Mouse (Mus musculus) heart, embryonic 16.5 days (tissue): ENCODE results near the gene Clk2. TPM values are rescaled to one million over a fixed set of nuclear protein-coding genes. Genes with fewer than 3 reads are reported as not detected.

Source experiments
- ATAC-seq: fragments of 200-750 bp; cut with Nextera tagmentation; replicated peaks from 2 replicates; pipeline ENCODE4 v1.8.0; 2017; ENCODE audit warnings: moderate number of reproducible peaks; ENCODE audit not compliant: insufficient read depth, low FRiP score; ENCODE audit errors: extremely low read depth
- H3K27ac ChIP-seq: fragments of 300-500 bp; sonication (generic); 2 replicates; pipeline ENCODE4 v1.5.1; 2014; ENCODE audit warnings: mild to moderate bottlenecking, low read length, control low read depth, moderate library complexity
- H3K27me3 ChIP-seq: fragments of 300-500 bp; sonication (generic); 2 replicates; pipeline ENCODE4 v1.6.1; 2014; ENCODE audit warnings: low read length, mixed read lengths; ENCODE audit not compliant: control insufficient read depth, insufficient read depth
- H3K36me3 ChIP-seq: fragments of 300-500 bp; sonication (generic); 2 replicates; pipeline ENCODE4 v1.6.1; 2014; ENCODE audit not compliant: control insufficient read depth, insufficient read depth
- H3K4me1 ChIP-seq: fragments of 300-500 bp; sonication (generic); 2 replicates; pipeline ENCODE4 v1.6.1; 2014; ENCODE audit warnings: low read length, mixed read lengths; ENCODE audit not compliant: control insufficient read depth, insufficient read depth
- H3K4me2 ChIP-seq: fragments of 300-500 bp; sonication (generic); 2 replicates; pipeline ENCODE4 v1.6.1; 2014; ENCODE audit warnings: low read depth, mild to moderate bottlenecking, control low read depth, low read length
- H3K4me3 ChIP-seq: fragments of 300-500 bp; sonication (generic); 2 replicates; pipeline ENCODE4 v1.5.1; 2014; ENCODE audit warnings: mild to moderate bottlenecking, control low read depth, low read length
- H3K9ac ChIP-seq: fragments of 300-500 bp; sonication (generic); 2 replicates; pipeline ENCODE4 v1.6.1; 2014; ENCODE audit warnings: low read length, control low read depth
- H3K9me3 ChIP-seq: fragments of 300-500 bp; sonication (generic); replicated peaks from 2 replicates; pipeline ENCODE4 v1.6.1; 2016; ENCODE audit warnings: low read length; ENCODE audit not compliant: control insufficient read depth
- WGBS: fragments of 180-500 bp; shearing (Covaris S2); extraction: QIAGEN DNeasy Blood & Tissue Kit; methylation state at CpG from one replicate; pipeline ENCODE4 v1.1.7; 2014; 5-methylcytosine and 5-hydroxymethylcytosine counted together
- polyA plus RNA-seq: library from polyadenylated mRNA; unstranded; fragments of >200 nt; fragmentation: Nextera tagmentation; extraction: Ambion mirVana; gene quantifications from 2 replicates; pipeline ENCODE4 v1.2.1, GENCODE M21; 2015

Clk2 gene
- polyA plus RNA-seq, 1 experiment from 2014 or later = 17.9 TPM

DNA sequence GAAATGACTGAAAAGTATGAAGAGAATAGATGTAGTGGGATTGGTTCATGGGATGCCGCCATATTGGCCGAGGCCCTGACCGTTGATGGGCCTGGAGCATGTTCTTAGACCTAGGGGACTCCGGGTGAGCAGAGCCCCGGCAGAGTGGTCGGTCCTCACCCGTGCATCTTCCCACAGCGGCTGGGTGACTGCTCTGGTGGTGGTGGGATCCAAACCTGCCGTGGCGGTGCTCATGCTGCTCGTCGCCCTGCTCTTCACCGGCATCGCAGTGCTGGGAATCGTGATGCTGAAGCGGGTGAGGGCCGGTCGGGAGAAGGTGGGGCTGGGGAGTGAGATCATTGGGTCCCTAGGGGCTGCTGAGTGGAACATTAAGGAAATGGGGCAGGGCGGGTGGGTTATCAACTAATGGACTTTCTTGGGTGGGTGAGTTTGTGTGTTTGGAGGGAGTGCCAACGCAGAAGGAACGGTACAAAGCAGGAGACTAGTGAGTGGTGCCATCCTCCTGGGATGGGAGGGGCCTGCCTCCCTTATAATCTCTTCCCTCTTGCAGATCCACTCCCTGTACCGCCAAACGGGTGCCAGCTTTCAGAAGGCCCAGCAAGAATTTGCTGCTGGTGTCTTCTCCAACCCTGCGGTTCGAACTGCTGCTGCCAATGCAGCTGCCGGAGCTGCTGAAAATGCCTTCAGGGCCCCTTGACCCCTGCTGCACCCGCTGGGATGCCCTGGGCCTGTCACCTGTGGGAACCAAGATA is 17.3 kb downstream of the Clk2 start:
- ATAC-seq = no peak
- Histone ChIP-seq H3K9me3 (no peaks in the 10 kb centered on the region), H3K4me2 (no peak overlapping the region), H3K27ac (peak overlapping the region; percentile 20; the same call in 1 of the 2 replicates), H3K9ac (no peak overlapping the region), H3K27me3 (no peaks in the 10 kb centered on the region), H3K4me1 (peaks cover 25% of the 10 kb centered on the region), H3K36me3 (peaks cover 27% of the 10 kb centered on the region; the same call in 1 of the 2 replicates), H3K4me3 (no peak overlapping the region)
- 89% methylated on average over 27 of the region's 27 CpGs for WGBS

DNA sequence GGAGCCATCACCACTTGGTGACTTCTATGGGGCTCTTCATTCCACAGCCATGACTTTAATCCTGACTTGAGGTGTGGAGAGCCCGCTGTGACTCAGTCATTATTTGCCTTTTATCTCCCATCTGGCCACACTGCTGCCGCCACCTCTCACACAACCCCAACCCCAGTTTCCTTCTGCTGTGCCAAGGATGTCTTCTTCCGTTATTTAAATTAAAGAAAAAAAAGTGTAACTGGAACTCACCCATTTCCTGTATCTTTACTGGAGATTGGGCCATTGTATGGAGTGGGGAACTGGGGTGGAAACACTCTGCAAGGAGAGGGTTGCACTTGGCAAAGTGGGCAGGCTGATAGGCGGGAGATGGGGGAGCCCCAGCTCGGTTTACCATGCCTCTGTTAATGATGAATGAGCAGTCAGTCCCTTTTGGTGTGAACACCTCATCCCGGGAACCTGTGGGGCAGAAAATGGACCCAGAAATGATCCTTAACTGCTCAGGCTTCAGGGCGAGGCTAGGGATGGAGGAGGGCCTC is 18.0 kb downstream of the Clk2 start:
- ATAC-seq = no peak
- WGBS = 38% methylated on average over 7 of the region's 7 CpGs
- no peaks in the 10 kb centered on the region for H3K9me3 ChIP-seq
- H3K27me3 ChIP-seq = no peaks in the 10 kb centered on the region
- H3K36me3 ChIP-seq = peaks cover 27% of the 10 kb centered on the region; the same call in 1 of the 2 replicates
- H3K4me2 ChIP-seq = peak overlapping the region; percentile 99
- H3K4me1 ChIP-seq = peaks cover 25% of the 10 kb centered on the region
- H3K4me3 ChIP-seq = peak overlapping the region; percentile 85
- no peak overlapping the region for H3K9ac ChIP-seq
- H3K27ac ChIP-seq = peak overlapping the region; percentile 20; the same call in 1 of the 2 replicates

DNA sequence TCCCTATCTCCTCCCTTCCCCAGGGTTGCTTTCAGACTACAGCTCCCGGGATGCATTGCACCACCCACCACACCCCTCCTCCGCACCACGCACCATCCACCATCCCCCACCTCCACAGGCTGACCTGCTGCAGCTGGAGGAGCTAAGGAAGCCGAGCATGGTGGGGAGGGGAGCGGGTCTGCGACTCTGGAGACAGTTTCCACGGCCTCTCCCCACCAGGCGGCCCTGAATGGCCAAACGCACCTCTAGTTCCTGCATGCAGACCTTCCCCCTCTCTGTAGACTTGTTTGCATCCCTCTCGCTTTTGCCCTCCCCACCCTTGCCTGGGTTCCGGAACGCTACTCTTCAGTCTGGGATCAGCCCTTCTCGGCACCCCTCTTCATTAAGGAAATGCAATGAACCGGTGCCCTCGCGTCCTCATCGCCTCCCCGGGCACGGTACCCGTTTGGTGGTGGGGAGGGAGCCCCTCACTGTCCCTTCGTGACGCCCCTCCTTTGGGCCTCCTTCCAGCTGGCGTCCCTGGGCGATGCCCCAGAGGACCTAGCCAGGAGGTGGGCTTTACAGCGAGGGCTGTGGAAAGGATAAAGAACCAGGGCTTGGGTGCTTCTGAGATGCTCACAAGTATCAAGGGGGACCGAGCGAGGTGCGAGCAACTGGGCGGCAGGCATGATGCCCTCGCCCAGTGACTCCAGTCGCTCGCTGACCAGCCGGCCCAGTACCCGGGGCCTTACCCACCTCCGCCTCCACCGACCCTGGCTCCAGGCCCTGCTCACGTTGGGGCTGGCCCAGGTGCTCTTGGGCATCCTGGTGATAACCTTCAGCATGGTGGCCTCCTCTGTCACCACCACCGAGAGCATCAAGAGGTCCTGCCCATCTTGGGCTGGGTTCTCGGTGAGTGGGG is 18.7 kb downstream of the Clk2 start, which contains the start of gene Fam189b:
TSS of gene Fam189b (plus strand) at position 86 of the 901 bp plus-strand sequence.
- ATAC-seq = peak; percentile 93
- peak within 1 kb of the TSS; percentile 76 for H3K27ac ChIP-seq
- H3K27me3 ChIP-seq = no peaks in the 10 kb centered on the region
- H3K4me3 ChIP-seq = peak within 1 kb of the TSS; percentile 85
- 5% methylated on average over 39 of the region's 39 CpGs for WGBS
- H3K9ac ChIP-seq = peak within 1 kb of the TSS; percentile 90
- peaks cover 22% of the 10 kb centered on the region for H3K4me1 ChIP-seq
- no peaks in the 10 kb centered on the region for H3K9me3 ChIP-seq
- H3K36me3 ChIP-seq = peaks cover 27% of the 10 kb centered on the region; the same call in 1 of the 2 replicates
- H3K4me2 ChIP-seq = peak within 1 kb of the TSS; percentile 99

DNA sequence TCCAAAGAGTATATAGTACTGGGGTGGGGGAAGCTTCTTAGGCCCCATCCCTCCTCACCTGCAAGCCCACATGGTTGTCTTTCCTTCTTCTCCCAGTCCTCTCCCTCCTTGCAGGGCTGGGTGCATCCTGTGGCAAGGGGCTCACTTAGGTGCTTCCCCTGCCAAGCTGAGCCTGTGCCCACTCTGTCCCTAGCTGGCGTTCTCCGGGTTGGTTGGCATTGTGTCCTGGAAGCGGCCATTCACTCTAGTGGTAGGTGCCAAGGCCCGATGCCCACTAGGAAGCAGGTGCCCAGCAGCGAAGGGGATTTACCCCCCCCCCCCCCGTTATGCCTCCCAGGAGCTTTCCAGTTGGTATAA is 19.3 kb downstream of the Clk2 start:
- no peak for ATAC-seq
- peaks cover 16% of the 10 kb centered on the region for H3K4me1 ChIP-seq
- WGBS = 81% methylated on average over 6 of the region's 6 CpGs
- H3K4me3 ChIP-seq = peak overlapping the region; percentile 85
- H3K4me2 ChIP-seq = peak overlapping the region; percentile 99
- no peak overlapping the region for H3K27ac ChIP-seq
- H3K9me3 ChIP-seq = no peaks in the 10 kb centered on the region
- H3K9ac ChIP-seq = peak overlapping the region; percentile 90
- H3K36me3 ChIP-seq = peaks cover 27% of the 10 kb centered on the region; the same call in 1 of the 2 replicates
- H3K27me3 ChIP-seq = no peaks in the 10 kb centered on the region

DNA sequence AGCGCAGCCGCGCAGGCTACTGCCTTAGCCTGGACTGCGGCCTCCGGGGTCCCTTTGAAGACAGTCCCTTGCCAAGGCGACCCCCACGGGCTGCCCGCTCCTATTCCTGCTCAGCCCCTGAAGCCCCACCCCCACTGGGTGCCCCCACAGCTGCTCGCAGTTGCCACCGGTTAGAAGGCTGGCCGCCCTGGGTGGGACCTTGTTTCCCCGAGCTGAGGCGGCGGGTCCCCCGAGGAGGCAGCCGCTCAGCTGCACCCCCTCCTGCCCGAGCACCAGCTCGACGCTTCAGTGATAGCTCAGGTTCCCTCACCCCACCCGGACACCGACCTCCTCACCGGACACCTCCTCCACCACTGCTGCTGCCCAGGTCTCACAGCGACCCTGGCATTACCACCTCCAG is 22.6 kb downstream of the Clk2 start:
- ATAC-seq = no peak
- Histone ChIP-seq H3K4me3 (peak overlapping the region; percentile 4; the same call in 1 of the 2 replicates), H3K9ac (0 out of 2 replicates have a peak overlapping the region, but pooled peaks have one; percentile 37), H3K36me3 (0 out of 2 replicates have a peak, but pooled peaks cover 2% of the 10 kb centered on the region), H3K27ac (no peak overlapping the region), H3K4me2 (peak overlapping the region; percentile 25; the same call in 1 of the 2 replicates), H3K9me3 (no peaks in the 10 kb centered on the region), H3K4me1 (peaks cover 16% of the 10 kb centered on the region), H3K27me3 (no peaks in the 10 kb centered on the region)
- 44% methylated on average over 23 of the region's 23 CpGs for WGBS

DNA sequence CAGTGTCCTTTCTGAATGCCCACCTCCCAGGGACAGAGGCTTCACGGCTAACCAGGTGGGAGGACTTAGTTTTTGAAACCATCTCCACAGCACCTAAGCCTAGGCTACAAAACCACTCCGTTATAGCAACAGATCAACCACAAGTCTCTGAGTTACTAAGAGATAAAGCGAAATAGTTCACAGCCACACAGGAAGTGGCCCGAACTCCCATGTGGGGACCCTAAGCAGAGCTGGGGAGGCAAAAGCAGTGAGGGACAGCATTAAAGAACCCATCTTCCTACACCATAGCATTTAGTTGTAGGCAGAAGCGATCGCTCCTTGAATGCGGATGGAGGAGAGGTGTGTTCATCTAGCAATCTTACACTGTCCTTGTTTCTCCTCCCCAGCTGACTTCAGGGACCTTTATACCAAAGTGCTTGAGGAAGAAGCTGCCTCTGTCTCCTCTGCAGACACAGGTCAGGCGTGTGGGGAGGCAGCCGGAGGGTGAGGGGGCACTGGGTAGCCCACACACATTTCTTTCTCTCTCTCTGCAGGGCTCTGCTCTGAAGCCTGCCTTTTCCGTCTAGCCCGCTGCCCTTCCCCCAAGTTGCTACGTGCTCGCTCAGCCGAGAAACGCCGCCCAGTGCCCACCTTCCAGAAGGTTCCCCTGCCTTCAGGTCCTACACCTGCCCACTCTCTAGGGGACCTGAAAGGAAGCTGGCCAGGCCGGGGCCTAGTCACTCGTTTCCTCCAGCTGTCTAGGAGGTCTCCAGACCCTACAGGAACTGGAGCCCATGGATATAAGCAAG is 23.3 kb downstream of the Clk2 start:
- peak overlapping the region; percentile 25 for H3K4me2 ChIP-seq
- WGBS = 77% methylated on average over 18 of the region's 18 CpGs
- peaks cover 11% of the 10 kb centered on the region for H3K4me1 ChIP-seq
- H3K27ac ChIP-seq = peak overlapping the region; percentile 34; the same call in 1 of the 2 replicates
- ATAC-seq = no peak
- no peaks in the 10 kb centered on the region for H3K9me3 ChIP-seq
- no peaks in the 10 kb centered on the region for H3K36me3 ChIP-seq
- peak overlapping the region; percentile 14; the same call in 1 of the 2 replicates for H3K4me3 ChIP-seq
- no peaks in the 10 kb centered on the region for H3K27me3 ChIP-seq
- 0 out of 2 replicates have a peak overlapping the region, but pooled peaks have one; percentile 37 for H3K9ac ChIP-seq

DNA sequence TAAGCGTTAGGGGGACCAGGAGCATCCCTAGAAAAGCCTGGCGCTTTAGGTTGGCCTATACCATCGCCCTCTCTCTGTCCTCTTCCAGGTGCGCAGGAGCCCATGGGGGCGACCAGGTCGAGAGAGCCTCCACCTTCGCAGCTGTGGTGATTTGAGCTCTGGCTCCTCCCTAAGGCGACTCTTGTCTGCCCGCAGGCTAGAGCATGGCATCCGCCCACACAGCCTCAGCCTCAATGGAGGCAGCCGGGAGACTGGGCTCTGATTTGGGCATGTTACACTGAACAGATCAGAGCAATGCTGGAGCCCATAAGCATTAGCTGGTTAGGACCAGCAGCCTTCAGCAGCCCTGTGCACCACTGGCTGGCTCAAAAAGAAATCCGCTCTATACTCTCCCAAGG is 23.9 kb downstream of the Clk2 start:
- H3K27ac ChIP-seq = peak overlapping the region; percentile 34; the same call in 1 of the 2 replicates
- H3K27me3 ChIP-seq = no peaks in the 10 kb centered on the region
- peak overlapping the region; percentile 14; the same call in 1 of the 2 replicates for H3K4me3 ChIP-seq
- peaks cover 9% of the 10 kb centered on the region for H3K4me1 ChIP-seq
- H3K4me2 ChIP-seq = no peak overlapping the region; the same call in 1 of the 2 replicates
- ATAC-seq = 0 out of 2 replicates have a peak, but pooled peaks have one; percentile 9
- H3K36me3 ChIP-seq = no peaks in the 10 kb centered on the region
- no peaks in the 10 kb centered on the region for H3K9me3 ChIP-seq
- WGBS = 60% methylated on average over 12 of the region's 12 CpGs
- no peak overlapping the region for H3K9ac ChIP-seq

DNA sequence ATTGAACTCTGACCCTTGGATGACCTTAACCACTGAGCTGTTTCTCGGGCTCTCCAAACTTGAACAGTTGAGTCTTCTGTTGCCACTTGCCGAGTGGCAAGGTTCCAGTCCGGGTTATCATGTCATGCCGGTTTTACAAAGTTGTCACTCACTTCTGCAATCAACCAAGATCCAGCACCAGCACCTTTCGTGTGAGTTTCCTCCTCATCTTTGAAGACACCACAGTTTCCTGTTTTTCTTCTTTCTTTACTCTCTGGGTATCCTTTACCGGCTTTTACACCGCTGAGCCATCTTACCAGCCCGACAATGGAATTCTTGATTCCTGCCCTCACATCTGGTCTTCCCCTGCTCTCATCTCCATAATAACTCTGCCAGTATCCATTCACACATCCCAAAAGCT is 25.8 kb downstream of the Clk2 start:
- H3K9me3 ChIP-seq = no peaks in the 10 kb centered on the region
- no peak overlapping the region for H3K4me3 ChIP-seq
- no peak overlapping the region for H3K9ac ChIP-seq
- peaks cover under 1% of the 10 kb centered on the region; the same call in 1 of the 2 replicates for H3K4me1 ChIP-seq
- no peaks in the 10 kb centered on the region for H3K27me3 ChIP-seq
- 65% methylated on average over 8 of the region's 8 CpGs for WGBS
- no peaks in the 10 kb centered on the region for H3K36me3 ChIP-seq
- no peak overlapping the region for H3K27ac ChIP-seq
- no peak overlapping the region for H3K4me2 ChIP-seq
- ATAC-seq = no peak
